Mouse (Mus musculus) forebrain, embryonic 16.5 days (tissue): ENCODE results near the gene Gpr108. TPM values are rescaled to one million over a fixed set of nuclear protein-coding genes. Genes with fewer than 3 reads are reported as not detected.
A peak's percentile ranks its signal among the peaks of the same experiment; 100 is the strongest.

Experiments used
- ATAC-seq: fragments of 200-750 bp; cut with Nextera tagmentation; 2 replicates; pipeline ENCODE4 v1.8.0; 2017; ENCODE audit warnings: mild to moderate bottlenecking, moderate library complexity
- H3K27ac ChIP-seq: fragments of 300-500 bp; sonication (generic); 2 replicates; pipeline ENCODE4 v1.5.1; 2014; ENCODE audit warnings: low read length, control low read depth
- H3K27me3 ChIP-seq: fragments of 300-500 bp; sonication (generic); replicated peaks from 2 replicates; pipeline ENCODE4 v1.6.1; 2014; ENCODE audit warnings: low read length; ENCODE audit not compliant: control insufficient read depth, insufficient read depth
- H3K36me3 ChIP-seq: fragments of 300-500 bp; sonication (generic); 2 replicates; pipeline ENCODE4 v1.6.1; 2014; ENCODE audit not compliant: control insufficient read depth, insufficient read depth
- H3K4me1 ChIP-seq: fragments of 300-500 bp; sonication (generic); replicated peaks from 2 replicates; pipeline ENCODE4 v1.6.1; 2014; ENCODE audit warnings: low read length; ENCODE audit not compliant: control insufficient read depth, insufficient read depth
- H3K4me2 ChIP-seq: fragments of 300-500 bp; sonication (generic); 2 replicates; pipeline ENCODE4 v1.6.1; 2014; ENCODE audit warnings: mild to moderate bottlenecking, low read length, control low read depth
- H3K4me3 ChIP-seq: fragments of 300-500 bp; sonication (generic); replicated peaks from 2 replicates; pipeline ENCODE4 v1.5.1; 2014; ENCODE audit warnings: mild to moderate bottlenecking, low read length, control low read depth
- H3K9ac ChIP-seq: fragments of 300-500 bp; sonication (generic); replicated peaks from 2 replicates; pipeline ENCODE4 v1.6.1; 2014; ENCODE audit warnings: low read depth, low read length, control low read depth
- H3K9me3 ChIP-seq: fragments of 300-500 bp; sonication (generic); 2 replicates; pipeline ENCODE4 v1.6.1; 2016; ENCODE audit warnings: low read length; ENCODE audit not compliant: control insufficient read depth
- WGBS: fragments of 180-500 bp; shearing (Covaris S2); extraction: QIAGEN DNeasy Blood & Tissue Kit; methylation state at CpG from one replicate; pipeline ENCODE4 v1.1.7; 2014; 5-methylcytosine and 5-hydroxymethylcytosine counted together
- polyA plus RNA-seq: library from polyadenylated mRNA; unstranded; fragments of >200 nt; fragmentation: Nextera tagmentation; extraction: Ambion mirVana; gene quantifications from 2 replicates; pipeline ENCODE4 v1.2.1, GENCODE M21; 2015

Gpr108 gene
- polyA plus RNA-seq, result 18.2 and 18.3 TPM in 2 replicates

DNA sequence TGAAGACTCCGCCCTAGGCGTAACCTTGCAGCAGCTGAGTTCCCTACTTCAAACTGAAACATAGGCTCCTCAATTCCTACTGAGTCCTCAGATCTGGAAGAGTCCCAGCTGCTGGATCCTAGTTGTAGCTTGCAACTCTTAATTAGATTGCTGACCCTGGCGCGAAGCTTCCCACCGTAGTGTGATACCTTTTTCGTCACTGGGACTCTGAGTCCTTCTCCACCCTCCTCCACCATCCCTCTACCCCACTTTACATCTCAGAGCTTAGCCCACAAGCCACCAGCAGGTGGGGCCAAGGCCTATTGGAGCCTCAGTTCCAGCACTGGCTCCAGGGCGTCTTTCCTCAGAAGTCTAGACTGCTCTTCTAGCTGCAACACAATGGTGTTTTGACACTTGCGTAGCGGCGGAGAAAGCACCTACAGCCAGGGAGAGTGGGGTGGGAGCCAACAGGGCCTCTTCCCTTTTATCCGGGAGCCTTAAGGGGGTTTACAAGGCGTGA is at the start of gene Gpr108:
Gpr108 (minus strand) TSS at position 246 of the 499 bp plus-strand sequence.
- peak within 1 kb of the TSS; percentile 88 for H3K9ac ChIP-seq
- no peaks in the 10 kb centered on the region for H3K9me3 ChIP-seq
- peaks cover 27% of the 10 kb centered on the region for H3K4me1 ChIP-seq
- H3K4me2 ChIP-seq, result peak within 1 kb of the TSS; percentile 86
- 0 out of 2 replicates have a peak, but pooled peaks cover 5% of the 10 kb centered on the region for H3K36me3 ChIP-seq
- peak within 1 kb of the TSS; percentile 70 for H3K4me3 ChIP-seq
- H3K27me3 ChIP-seq, result no peaks in the 10 kb centered on the region
- H3K27ac ChIP-seq, result peak within 1 kb of the TSS; percentile 98
- WGBS, result 0% methylated on average over 12 of the region's 12 CpGs
- ATAC-seq, result peak; percentile 51

DNA sequence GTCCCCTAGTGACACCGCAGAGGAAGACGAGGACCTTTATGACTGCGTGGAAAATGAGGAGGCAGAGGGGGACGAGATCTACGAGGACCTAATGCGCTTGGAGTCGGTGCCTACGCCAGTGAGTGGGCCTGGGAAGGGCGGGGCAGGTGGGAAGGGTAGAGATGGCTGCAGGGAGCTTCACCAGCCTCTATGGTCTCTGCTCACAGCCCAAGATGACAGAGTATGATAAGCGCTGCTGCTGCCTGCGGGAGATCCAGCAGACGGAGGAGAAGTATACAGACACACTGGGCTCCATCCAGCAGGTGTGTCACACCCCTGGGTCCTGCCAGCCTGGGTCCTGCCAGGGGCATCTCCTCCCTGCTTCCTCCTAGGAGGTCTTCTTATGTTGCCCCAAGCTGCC is 48.8 kb upstream of the Gpr108 start:
- Histone ChIP-seq H3K27me3 (no peaks in the 10 kb centered on the region), H3K36me3 (no peaks in the 10 kb centered on the region), H3K4me1 (no peaks in the 10 kb centered on the region), H3K9ac (no peak overlapping the region), H3K4me2 (no peak overlapping the region), H3K27ac (no peak overlapping the region), H3K4me3 (no peak overlapping the region), H3K9me3 (no peaks in the 10 kb centered on the region)
- no peak for ATAC-seq
- 94% methylated on average over 12 of the region's 12 CpGs for WGBS

DNA sequence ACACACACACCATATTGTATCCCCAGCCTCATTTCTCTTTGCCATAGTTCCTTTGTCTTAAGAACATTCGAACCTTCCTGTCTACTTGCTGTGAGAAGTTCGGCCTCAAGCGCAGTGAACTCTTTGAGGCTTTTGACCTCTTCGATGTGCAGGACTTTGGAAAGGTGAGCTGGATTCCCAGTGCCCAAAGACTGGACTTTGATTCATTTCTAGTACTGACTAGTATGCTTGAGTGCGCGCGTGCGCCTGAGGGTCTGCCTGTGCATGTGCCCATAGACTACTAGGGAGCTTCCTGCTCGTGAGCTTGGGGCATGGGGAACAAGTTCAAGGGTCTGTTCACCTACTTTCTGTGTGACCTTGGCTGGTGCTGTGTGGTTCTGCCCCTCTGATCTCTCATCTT is 47.7 kb upstream of the Gpr108 start:
- Histone ChIP-seq H3K4me3 (no peak overlapping the region), H3K4me1 (no peaks in the 10 kb centered on the region), H3K9me3 (no peaks in the 10 kb centered on the region), H3K27me3 (no peaks in the 10 kb centered on the region), H3K27ac (no peak overlapping the region), H3K36me3 (no peaks in the 10 kb centered on the region), H3K4me2 (no peak overlapping the region), H3K9ac (no peak overlapping the region)
- ATAC-seq, result no peak
- WGBS, result 92% methylated on average over 9 of the region's 9 CpGs

DNA sequence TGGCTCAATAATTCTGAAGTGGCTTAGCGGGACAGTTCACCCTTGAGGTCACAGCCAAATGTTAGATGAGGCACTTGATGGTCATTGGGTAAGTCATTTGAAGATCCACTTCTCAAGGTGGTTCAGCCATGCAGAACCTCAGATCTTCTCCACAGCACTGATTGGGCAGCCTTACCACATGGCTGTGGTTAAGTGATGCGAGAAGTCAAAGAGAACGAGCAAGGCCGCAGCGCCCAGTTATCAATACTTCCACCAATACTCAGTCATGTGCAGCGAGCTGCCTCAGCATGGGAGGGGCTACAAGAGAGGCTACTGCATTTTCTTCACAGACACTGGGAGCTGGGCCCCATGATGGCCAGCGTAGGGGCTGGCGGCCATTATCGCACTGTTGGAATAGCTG is 44.7 kb upstream of the Gpr108 start:
- no peaks in the 10 kb centered on the region for H3K36me3 ChIP-seq
- no peaks in the 10 kb centered on the region for H3K4me1 ChIP-seq
- H3K9me3 ChIP-seq, result no peaks in the 10 kb centered on the region
- ATAC-seq, result no peak
- no peak overlapping the region for H3K4me3 ChIP-seq
- WGBS, result 95% methylated on average over 9 of the region's 9 CpGs
- H3K27me3 ChIP-seq, result no peaks in the 10 kb centered on the region
- no peak overlapping the region for H3K4me2 ChIP-seq
- H3K27ac ChIP-seq, result no peak overlapping the region
- H3K9ac ChIP-seq, result no peak overlapping the region

DNA sequence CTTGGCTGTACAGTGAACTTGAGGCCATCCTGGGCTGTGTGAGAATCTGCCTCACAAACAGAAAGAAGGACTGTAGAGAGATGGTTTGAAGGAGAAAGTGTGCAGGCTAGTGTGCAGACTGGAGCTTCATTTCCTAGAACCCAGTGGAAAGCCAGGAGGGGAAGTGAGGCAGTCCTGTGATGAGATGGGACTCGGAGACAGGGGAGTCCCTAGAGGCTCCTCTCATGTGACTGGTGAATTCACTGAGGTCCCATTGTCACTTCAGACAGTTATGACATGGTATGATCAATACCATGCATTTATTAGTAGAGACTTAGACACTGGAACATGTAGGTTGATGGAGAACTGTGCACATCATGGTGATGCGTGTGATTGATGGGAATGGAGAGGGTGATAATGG is 44.1 kb upstream of the Gpr108 start:
- H3K4me1 ChIP-seq, result no peaks in the 10 kb centered on the region
- WGBS, result 87% methylated on average over 2 of the region's 2 CpGs
- H3K4me3 ChIP-seq, result no peak overlapping the region
- H3K27ac ChIP-seq, result no peak overlapping the region
- H3K4me2 ChIP-seq, result no peak overlapping the region
- no peak overlapping the region for H3K9ac ChIP-seq
- no peaks in the 10 kb centered on the region for H3K9me3 ChIP-seq
- H3K36me3 ChIP-seq, result no peaks in the 10 kb centered on the region
- ATAC-seq, result no peak
- H3K27me3 ChIP-seq, result no peaks in the 10 kb centered on the region

DNA sequence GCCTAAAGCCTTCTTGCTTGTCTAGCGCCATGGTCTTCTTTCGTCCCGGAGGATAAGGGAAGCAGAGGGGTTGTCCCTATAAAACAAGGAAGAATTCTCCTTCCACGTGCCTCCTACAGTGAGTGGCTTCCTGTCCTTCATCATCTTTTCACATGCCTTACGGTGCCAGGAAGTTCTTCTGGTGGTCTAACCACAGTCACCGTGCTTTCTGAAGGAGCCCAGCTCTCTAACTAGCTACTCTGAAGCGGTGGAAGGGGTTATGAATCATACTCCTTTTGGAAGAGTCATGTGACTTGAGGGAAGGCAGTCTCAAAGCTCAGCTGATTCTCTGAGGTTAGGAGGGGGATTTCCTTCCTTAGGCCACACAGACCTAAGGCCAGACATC is 42.4 kb upstream of the Gpr108 start:
- WGBS, result 90% methylated on average over 7 of the region's 7 CpGs
- Histone ChIP-seq H3K4me3 (no peak overlapping the region), H3K9ac (no peak overlapping the region), H3K36me3 (no peaks in the 10 kb centered on the region), H3K4me1 (no peaks in the 10 kb centered on the region), H3K4me2 (no peak overlapping the region), H3K27ac (no peak overlapping the region), H3K27me3 (no peaks in the 10 kb centered on the region), H3K9me3 (no peaks in the 10 kb centered on the region)
- no peak for ATAC-seq

DNA sequence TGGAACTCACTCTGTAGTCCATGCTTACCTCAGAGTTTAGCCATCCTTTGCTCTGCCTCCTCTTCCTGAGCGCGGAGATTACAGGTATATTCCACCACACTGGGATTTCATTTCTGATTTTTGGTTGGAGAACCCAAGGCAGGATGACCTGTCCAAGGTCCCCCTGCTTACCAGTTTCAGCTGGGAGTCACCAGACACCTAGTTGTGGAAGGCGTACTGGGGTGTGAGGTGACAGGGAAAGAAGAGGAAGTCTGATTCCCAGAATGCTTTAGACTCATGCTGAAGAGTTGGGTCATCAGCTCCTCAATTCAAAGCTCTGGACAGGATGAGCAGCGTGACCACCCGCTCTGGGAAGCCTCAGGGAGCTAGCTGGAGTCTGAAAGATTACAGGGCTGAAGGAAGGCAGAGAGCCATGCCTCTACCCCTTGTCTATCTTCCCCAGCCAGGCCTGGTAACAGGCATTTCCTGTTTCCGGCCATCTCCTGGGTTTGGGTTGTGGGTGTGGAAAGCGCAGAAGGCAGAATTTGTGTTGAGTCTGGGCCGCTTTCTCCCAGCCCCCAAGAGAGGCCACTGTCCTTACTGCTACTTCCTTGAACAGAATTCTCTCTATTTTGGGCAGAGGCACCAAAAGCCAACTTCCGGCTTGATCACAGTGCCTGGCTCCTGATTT is 41.9 kb upstream of the Gpr108 start:
- 92% methylated on average over 9 of the region's 9 CpGs for WGBS
- H3K9me3 ChIP-seq, result no peaks in the 10 kb centered on the region
- H3K36me3 ChIP-seq, result no peaks in the 10 kb centered on the region
- H3K9ac ChIP-seq, result no peak overlapping the region
- H3K4me1 ChIP-seq, result no peaks in the 10 kb centered on the region
- ATAC-seq, result no peak
- no peaks in the 10 kb centered on the region for H3K27me3 ChIP-seq
- H3K4me2 ChIP-seq, result no peak overlapping the region
- H3K4me3 ChIP-seq, result no peak overlapping the region
- H3K27ac ChIP-seq, result no peak overlapping the region

DNA sequence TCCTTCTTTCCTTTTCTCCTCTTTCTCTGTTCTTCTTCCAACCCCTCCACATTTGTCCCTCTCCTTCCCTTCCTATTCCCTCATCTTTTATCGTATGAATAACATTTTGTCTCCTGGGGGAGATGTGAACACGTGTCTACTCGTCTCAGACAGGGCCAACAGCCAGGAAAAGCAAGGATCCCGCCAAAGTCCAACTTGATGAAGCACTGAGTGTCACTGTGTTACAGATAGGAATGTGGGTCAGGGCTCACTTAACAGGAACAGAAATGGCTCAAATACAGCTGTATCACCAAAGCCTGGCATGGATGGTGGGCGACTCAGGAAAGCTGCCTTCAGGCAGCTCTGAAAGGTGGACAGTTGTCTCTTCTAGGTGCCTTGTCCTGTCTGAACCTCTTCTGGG is 41.0 kb upstream of the Gpr108 start:
- H3K4me3 ChIP-seq, result no peak overlapping the region
- H3K27me3 ChIP-seq, result no peaks in the 10 kb centered on the region
- no peaks in the 10 kb centered on the region for H3K36me3 ChIP-seq
- no peak overlapping the region for H3K4me2 ChIP-seq
- H3K27ac ChIP-seq, result no peak overlapping the region
- no peaks in the 10 kb centered on the region for H3K9me3 ChIP-seq
- H3K4me1 ChIP-seq, result no peaks in the 10 kb centered on the region
- WGBS, result 87% methylated on average over 5 of the region's 5 CpGs
- no peak overlapping the region for H3K9ac ChIP-seq
- ATAC-seq, result no peak

DNA sequence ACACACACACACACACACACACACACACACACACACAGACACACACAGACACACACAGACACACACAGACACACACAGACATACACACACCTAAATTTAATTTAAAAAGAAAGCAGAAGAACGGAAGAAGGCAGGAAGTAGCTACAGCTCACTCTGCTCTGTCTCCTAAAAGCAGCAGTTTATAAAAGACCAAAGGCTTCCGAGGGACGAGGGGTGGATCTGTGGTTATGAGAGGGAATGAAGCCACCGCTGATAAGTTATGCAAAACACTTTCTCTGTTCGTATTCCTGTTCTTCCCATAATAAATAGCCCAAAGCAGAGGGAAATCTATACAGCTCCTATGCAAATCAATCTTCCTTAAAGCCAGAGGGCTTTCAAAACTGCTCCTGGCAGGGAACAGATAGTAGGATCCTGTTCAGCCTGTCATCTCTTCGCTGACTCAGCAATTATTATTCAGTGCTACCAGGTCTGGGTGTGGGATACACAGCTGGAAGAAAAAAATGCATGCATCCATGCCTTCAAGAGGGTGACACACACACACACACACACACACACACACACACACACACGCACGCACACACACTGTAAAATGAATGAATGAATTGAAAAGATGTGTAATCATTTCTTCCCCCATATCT is 38.6 kb upstream of the Gpr108 start:
- H3K9me3 ChIP-seq, result no peaks in the 10 kb centered on the region
- H3K4me1 ChIP-seq, result no peaks in the 10 kb centered on the region
- H3K27ac ChIP-seq, result no peak overlapping the region
- H3K36me3 ChIP-seq, result no peaks in the 10 kb centered on the region
- H3K9ac ChIP-seq, result no peak overlapping the region
- H3K4me2 ChIP-seq, result no peak overlapping the region
- no peak for ATAC-seq
- 73% methylated on average over 8 of the region's 8 CpGs for WGBS
- no peaks in the 10 kb centered on the region for H3K27me3 ChIP-seq
- H3K4me3 ChIP-seq, result no peak overlapping the region
